Mouse (Mus musculus): ENCODE results near the gene Nat8f6.

DNA sequence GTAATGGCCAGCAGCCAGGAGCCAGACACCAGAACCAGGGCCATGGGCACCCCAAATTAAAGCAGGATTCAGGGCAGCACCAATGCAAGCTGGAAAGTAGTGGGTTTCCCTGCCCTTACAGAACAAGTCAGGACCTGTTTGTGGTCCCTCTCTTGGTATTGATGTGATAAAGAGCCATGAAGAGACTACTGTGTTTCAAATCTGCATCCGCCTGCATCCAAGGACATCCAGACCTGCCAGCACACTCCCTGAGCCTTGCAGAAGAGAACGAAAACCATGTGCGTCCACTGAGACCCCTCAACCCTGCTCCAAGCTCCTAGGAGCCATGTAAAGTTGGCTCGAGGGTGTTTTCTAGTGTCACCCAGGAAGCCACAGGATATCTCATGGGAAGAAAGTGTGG lies 27.4 kb upstream of the Nat8f6 start:
- no peak for TF ChIP-seq POLR2A (IDR thresholded peaks at IDR 0.05; ENCODE audit: borderline replicate concordance, extremely low read depth, insufficient read depth, insufficient read length, poor library complexity, severe bottlenecking)
- no peak for TF ChIP-seq CTCF (IDR thresholded peaks at IDR 0.05; ENCODE audit: borderline replicate concordance, extremely low read depth, insufficient read depth, insufficient read length)
